Comparison of ENCODE assay signal across 18 mouse cellular contexts in the genomic region with DNA sequence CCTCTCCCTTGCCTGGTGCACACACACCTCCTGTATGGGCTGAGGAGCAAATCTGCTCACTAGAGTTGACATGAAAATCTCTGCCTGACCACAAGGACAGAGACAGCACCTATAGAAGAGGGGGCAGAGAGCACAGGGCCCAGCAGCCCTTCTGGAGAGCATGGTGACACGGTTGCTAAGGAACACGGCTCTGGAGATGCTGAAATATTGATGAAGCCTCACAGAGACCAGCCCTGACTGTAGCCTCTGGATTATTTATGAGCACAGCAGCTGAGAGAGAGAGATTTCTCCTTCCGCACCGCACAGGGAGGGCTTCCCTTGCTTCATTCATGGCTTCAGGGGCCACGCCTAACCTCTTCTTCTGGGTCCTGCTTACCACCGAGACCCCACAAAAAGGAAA. TPM values are rescaled to one million over a fixed set of nuclear protein-coding genes. Genes with fewer than 3 reads are reported as not detected.
DNase-seq lines count a peak whose midpoint lies in the region; ATAC-seq lines count a peak whose summit lies in the region.
"Had no signal": no experiment of that assay in that cellular context is flagged by ENCODE, and none has a peak within 500 bp of the region (broad histone marks: within the 10 kb centered on the region; RNA-seq: fewer than 3 reads in every experiment).

No protein-coding gene starts in this region.

- H3K4me3 ChIP-seq in hindbrain, embryonic 10.5 days: no peak overlapping the region
- H3K4me3 ChIP-seq in hindbrain, embryonic 13.5 days: no peak overlapping the region
- H3K4me3 ChIP-seq in midbrain, embryonic 12.5 days: no peak overlapping the region
- no peak overlapping the region for H3K4me3 ChIP-seq in neural tube, embryonic 14.5 days (ENCODE audit: low read depth, low read length)
- H3K4me3 ChIP-seq: forebrain, embryonic 12.5 days; heart, embryonic 10.5 days; kidney, embryonic 15.5 days; limb, embryonic 10.5 days had no signal

- 77% methylated on average over 6 of the region's 6 CpGs for WGBS in hindbrain, embryonic 10.5 days
- WGBS in hindbrain, embryonic 13.5 days: 56% methylated on average over 6 of the region's 6 CpGs
- 78% methylated on average over 6 of the region's 6 CpGs for WGBS in midbrain, embryonic 12.5 days
- WGBS in neural tube, embryonic 14.5 days: 53% methylated on average over 6 of the region's 6 CpGs

- H3K9me3 ChIP-seq in hindbrain, embryonic 10.5 days: no peaks in the 10 kb centered on the region
- no peaks in the 10 kb centered on the region for H3K9me3 ChIP-seq in hindbrain, embryonic 13.5 days
- no peaks in the 10 kb centered on the region for H3K9me3 ChIP-seq in midbrain, embryonic 12.5 days
- H3K9me3 ChIP-seq in neural tube, embryonic 14.5 days (ENCODE audit: control insufficient read depth, low read length): no peaks in the 10 kb centered on the region
- H3K9me3 ChIP-seq: forebrain, embryonic 12.5 days; heart, embryonic 10.5 days; kidney, embryonic 15.5 days; limb, embryonic 10.5 days had no signal

- peaks cover 38% of the 10 kb centered on the region for H3K36me3 ChIP-seq in hindbrain, embryonic 10.5 days
- H3K36me3 ChIP-seq in hindbrain, embryonic 13.5 days: peaks cover 39% of the 10 kb centered on the region
- H3K36me3 ChIP-seq in midbrain, embryonic 12.5 days: peaks cover 34% of the 10 kb centered on the region
- H3K36me3 ChIP-seq in neural tube, embryonic 14.5 days (ENCODE audit: control insufficient read depth, insufficient read depth, low read length): peaks cover 12% of the 10 kb centered on the region; the same call in 1 of the 2 replicates

- H3K4me1 ChIP-seq in hindbrain, embryonic 10.5 days (replicated peaks): peaks cover 25% of the 10 kb centered on the region
- H3K4me1 ChIP-seq in hindbrain, embryonic 13.5 days (replicated peaks): peaks cover 41% of the 10 kb centered on the region
- H3K4me1 ChIP-seq in midbrain, embryonic 12.5 days: peaks cover 21% of the 10 kb centered on the region
- peaks cover 25% of the 10 kb centered on the region for H3K4me1 ChIP-seq in neural tube, embryonic 14.5 days (ENCODE audit: control insufficient read depth, insufficient read depth, low read length)

- H3K27me3 ChIP-seq in hindbrain, embryonic 10.5 days (ENCODE audit: insufficient read depth, poor library complexity, severe bottlenecking): no peaks in the 10 kb centered on the region
- H3K27me3 ChIP-seq in hindbrain, embryonic 13.5 days: no peaks in the 10 kb centered on the region
- no peaks in the 10 kb centered on the region for H3K27me3 ChIP-seq in midbrain, embryonic 12.5 days
- no peaks in the 10 kb centered on the region for H3K27me3 ChIP-seq in neural tube, embryonic 14.5 days (ENCODE audit: control insufficient read depth, insufficient read depth, low read length)
- H3K27me3 ChIP-seq: forebrain, embryonic 12.5 days; kidney, embryonic 15.5 days had no signal

- 0 out of 2 replicates have a peak overlapping the region, but pooled peaks have one; percentile 3 for H3K4me2 ChIP-seq in hindbrain, embryonic 13.5 days
- 0 out of 2 replicates have a peak overlapping the region, but pooled peaks have one; percentile 17 for H3K4me2 ChIP-seq in midbrain, embryonic 12.5 days (replicated peaks)
- H3K4me2 ChIP-seq in neural tube, embryonic 14.5 days (ENCODE audit: low read depth, low read length): no peak overlapping the region
- H3K4me2 ChIP-seq: forebrain, embryonic 12.5 days; kidney, embryonic 15.5 days; liver, embryonic 11.5 days; lung, embryonic 14.5 days had no signal

- ATAC-seq in hindbrain, embryonic 13.5 days (ENCODE audit: low FRiP score): peak; percentile 66; the same call in 1 of the 2 replicates
- peak; percentile 69; the same call in 1 of the 2 replicates for ATAC-seq in midbrain, embryonic 12.5 days (ENCODE audit: low FRiP score, low read depth)
- peak; percentile 80 for ATAC-seq in neural tube, embryonic 14.5 days (ENCODE audit: low read depth)

- H3K9ac ChIP-seq in hindbrain, embryonic 13.5 days: peak overlapping the region; percentile 43; the same call in 1 of the 2 replicates
- H3K9ac ChIP-seq in midbrain, embryonic 12.5 days (replicated peaks): no peak overlapping the region
- no peak overlapping the region for H3K9ac ChIP-seq in neural tube, embryonic 14.5 days (replicated peaks; ENCODE audit: low read depth, low read length)
- H3K9ac ChIP-seq: forebrain, embryonic 12.5 days; kidney, embryonic 15.5 days; lung, embryonic 14.5 days had no signal

- peak overlapping the region; percentile 69 for H3K27ac ChIP-seq in hindbrain, embryonic 10.5 days
- peak overlapping the region; percentile 81 for H3K27ac ChIP-seq in hindbrain, embryonic 13.5 days
- peak overlapping the region; percentile 76 for H3K27ac ChIP-seq in midbrain, embryonic 12.5 days (replicated peaks)
- peak overlapping the region; percentile 63 for H3K27ac ChIP-seq in neural tube, embryonic 14.5 days (ENCODE audit: low read depth, low read length)
- H3K27ac ChIP-seq: forebrain, embryonic 12.5 days; heart, embryonic 10.5 days; kidney, embryonic 15.5 days; limb, embryonic 10.5 days had no signal

- DNase-seq in hindbrain, embryonic 10.5 days (ENCODE audit: low spot score): no peak
- DNase-seq in B cell, adult 2 months: no peak
- no peak for DNase-seq in embryo, embryonic 10.5 days (ENCODE audit: low spot score)
- no peak for DNase-seq in heart, postnatal 4 days
- DNase-seq: adrenal gland, postnatal 25 days; cerebellum, adult 9-11 months; gastrocnemius, postnatal 36 days; heart, postnatal 10 days; lung, embryonic 14.5 days; right cerebral cortex, postnatal 14 days had no signal

RNA-seq across cellular contexts. Expression of a gene that starts 27.3 kb away (rescaled TPM):
- polyA plus RNA-seq in hindbrain, embryonic 10.5 days (2016; fragmentation: Nextera tagmentation; extraction: Ambion mirVana): 7.8 and 10.7 TPM in 2 replicates
- polyA plus RNA-seq in hindbrain, embryonic 13.5 days (2015; fragmentation: Nextera tagmentation; extraction: Ambion mirVana): 17.8 and 19.1 TPM in 2 replicates
- polyA plus RNA-seq in midbrain, embryonic 12.5 days (2016; fragmentation: Nextera tagmentation; extraction: Ambion mirVana): 16.2 and 19.0 TPM in 2 replicates
- polyA plus RNA-seq in neural tube, embryonic 14.5 days (2014; fragmentation: Nextera tagmentation; extraction: Ambion mirVana): 25.3 and 28.7 TPM in 2 replicates
- 10 to 100 TPM; 14.6 to 14.9 TPM for total RNA-seq in heart, postnatal 4 days (2021)

RNA-seq across cellular contexts. Expression of a gene that starts 28.3 kb away (rescaled TPM):
- 35.9 and 47.5 TPM in 2 replicates for polyA plus RNA-seq in hindbrain, embryonic 10.5 days (2016; fragmentation: Nextera tagmentation; extraction: Ambion mirVana)
- polyA plus RNA-seq in hindbrain, embryonic 13.5 days (2015; fragmentation: Nextera tagmentation; extraction: Ambion mirVana): 29.4 and 29.6 TPM in 2 replicates
- 36.0 and 36.4 TPM in 2 replicates for polyA plus RNA-seq in midbrain, embryonic 12.5 days (2016; fragmentation: Nextera tagmentation; extraction: Ambion mirVana)
- 27.9 and 40.6 TPM in 2 replicates for polyA plus RNA-seq in neural tube, embryonic 14.5 days (2014; fragmentation: Nextera tagmentation; extraction: Ambion mirVana)
- 10 to 100 TPM; 20.0 to 22.6 TPM for total RNA-seq in heart, postnatal 4 days (2021)

RNA-seq across cellular contexts. Expression of a gene that starts 38.9 kb away (rescaled TPM):
- polyA plus RNA-seq in hindbrain, embryonic 10.5 days (2016; fragmentation: Nextera tagmentation; extraction: Ambion mirVana): 5.4 and 7.4 TPM in 2 replicates
- 9.0 and 9.1 TPM in 2 replicates for polyA plus RNA-seq in hindbrain, embryonic 13.5 days (2015; fragmentation: Nextera tagmentation; extraction: Ambion mirVana)
- polyA plus RNA-seq in midbrain, embryonic 12.5 days (2016; fragmentation: Nextera tagmentation; extraction: Ambion mirVana): 8.7 TPM in 2 replicates
- 7.6 and 9.4 TPM in 2 replicates for polyA plus RNA-seq in neural tube, embryonic 14.5 days (2014; fragmentation: Nextera tagmentation; extraction: Ambion mirVana)
- total RNA-seq in heart, postnatal 4 days (2021): 10 to 100 TPM; 14.8 to 15.7 TPM

RNA-seq across cellular contexts. Expression of a gene that starts 56.0 kb away (rescaled TPM):
- 18.7 and 19.2 TPM in 2 replicates for polyA plus RNA-seq in hindbrain, embryonic 10.5 days (2016; fragmentation: Nextera tagmentation; extraction: Ambion mirVana)
- polyA plus RNA-seq in hindbrain, embryonic 13.5 days (2015; fragmentation: Nextera tagmentation; extraction: Ambion mirVana): 17.8 and 18.4 TPM in 2 replicates
- polyA plus RNA-seq in midbrain, embryonic 12.5 days (2016; fragmentation: Nextera tagmentation; extraction: Ambion mirVana): 22.6 and 25.8 TPM in 2 replicates
- polyA plus RNA-seq in neural tube, embryonic 14.5 days (2014; fragmentation: Nextera tagmentation; extraction: Ambion mirVana): 13.7 and 15.7 TPM in 2 replicates
- 10 to 100 TPM; 25.6 to 25.7 TPM for total RNA-seq in heart, postnatal 4 days (2021)

RNA-seq across cellular contexts. Expression of a gene that starts 56.1 kb away (rescaled TPM):
- 17.6 and 24.4 TPM in 2 replicates for polyA plus RNA-seq in hindbrain, embryonic 10.5 days (2016; fragmentation: Nextera tagmentation; extraction: Ambion mirVana)
- 34.1 and 34.4 TPM in 2 replicates for polyA plus RNA-seq in hindbrain, embryonic 13.5 days (2015; fragmentation: Nextera tagmentation; extraction: Ambion mirVana)
- 27.5 and 28.1 TPM in 2 replicates for polyA plus RNA-seq in midbrain, embryonic 12.5 days (2016; fragmentation: Nextera tagmentation; extraction: Ambion mirVana)
- polyA plus RNA-seq in neural tube, embryonic 14.5 days (2014; fragmentation: Nextera tagmentation; extraction: Ambion mirVana): 41.6 and 45.8 TPM in 2 replicates
- total RNA-seq in heart, postnatal 4 days (2021): 10 to 100 TPM; 29.4 to 30.4 TPM
